Mouse (Mus musculus): ENCODE data around the gene Dnah2. TPM values are rescaled to one million over a fixed set of nuclear protein-coding genes. Genes with fewer than 3 reads are reported as not detected.

Gene Dnah2
- polyA plus RNA-seq, 1 experiment from 2014 or later, result 2.4 TPM

DNA sequence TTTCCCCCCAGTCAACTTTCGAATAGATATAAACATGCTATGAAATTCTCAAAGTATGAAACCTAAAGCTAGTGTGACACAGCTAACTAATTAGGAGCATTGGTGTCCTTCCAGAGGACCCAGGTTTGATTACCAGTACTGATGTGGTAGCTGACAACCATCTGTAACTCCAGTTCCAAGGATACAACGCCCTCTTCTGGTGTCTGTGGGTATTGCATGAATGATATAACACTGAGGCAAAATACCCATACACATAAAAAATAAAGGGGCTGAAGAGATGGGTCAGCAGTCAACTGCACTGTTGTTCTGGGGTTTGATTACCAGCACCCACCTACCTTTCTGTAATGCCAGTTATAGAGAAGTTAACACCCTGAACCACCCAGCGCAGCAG, 176.1 kb downstream of the Dnah2 start:
- Histone ChIP-seq H3K9ac (no peak overlapping the region), H3K9me3 (no peaks in the 10 kb centered on the region), H3K36me3 (peaks cover 21% of the 10 kb centered on the region), H3K27me3 (no peaks in the 10 kb centered on the region), H3K4me3 (no peak overlapping the region), H3K27ac (peak overlapping the region; percentile 78), H3K4me1 (peaks cover 23% of the 10 kb centered on the region), H3K4me2 (replicated peaks) (no peak overlapping the region)
- ATAC-seq (ENCODE audit: insufficient number of reproducible peaks, insufficient read depth, low FRiP score, low TSS enrichment), result no peak
- 61% methylated on average over 3 of the region's 3 CpGs for WGBS

DNA sequence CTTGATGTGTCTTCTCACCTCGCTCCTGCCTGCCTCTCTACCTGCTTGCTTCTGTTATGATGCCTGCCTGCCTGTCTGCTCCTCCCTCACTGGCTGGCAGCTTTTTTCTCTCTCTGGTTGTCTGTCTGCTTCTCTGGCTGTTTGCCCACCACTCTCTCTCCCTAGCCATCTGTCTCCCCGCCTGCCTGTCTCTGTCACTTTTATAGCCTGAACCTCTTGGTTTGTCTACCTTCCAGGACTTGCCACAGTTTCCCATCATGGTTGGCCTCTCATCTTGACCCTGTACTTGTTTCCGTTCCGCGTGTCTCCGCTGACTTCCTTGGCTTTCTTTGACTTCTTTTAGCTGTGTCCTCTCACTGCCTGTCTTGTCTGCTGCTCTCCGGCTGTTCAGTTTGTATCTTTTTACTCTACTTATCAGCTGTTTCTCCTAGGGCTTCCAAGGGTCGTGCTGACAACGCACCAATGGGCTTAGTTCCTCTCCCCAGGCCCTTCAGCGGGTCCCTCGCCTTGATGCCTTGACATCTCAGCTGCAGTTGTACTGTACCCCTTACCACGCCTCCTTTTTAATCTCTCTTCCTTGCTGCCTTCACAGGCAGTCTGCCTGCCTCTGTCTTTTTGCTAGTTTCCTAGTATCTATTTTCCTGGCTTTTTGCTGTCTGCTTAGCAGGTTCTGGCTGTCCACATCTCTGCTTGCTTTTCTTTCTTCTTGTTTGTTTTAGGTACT, 176.7 kb downstream of the Dnah2 start:
- H3K4me1 ChIP-seq, result peaks cover 23% of the 10 kb centered on the region
- ATAC-seq (ENCODE audit: insufficient number of reproducible peaks, insufficient read depth, low FRiP score, low TSS enrichment), result no peak
- 0 out of 2 replicates have a peak overlapping the region, but pooled peaks have one; percentile 0 for H3K4me3 ChIP-seq
- H3K9ac ChIP-seq, result 0 out of 2 replicates have a peak overlapping the region, but pooled peaks have one; percentile 15
- H3K27me3 ChIP-seq, result no peaks in the 10 kb centered on the region
- no peaks in the 10 kb centered on the region for H3K9me3 ChIP-seq
- peaks cover 17% of the 10 kb centered on the region for H3K36me3 ChIP-seq
- H3K27ac ChIP-seq, result peak overlapping the region; percentile 78
- WGBS, result 62% methylated on average over 12 of the region's 12 CpGs
- peak overlapping the region; percentile 39 for H3K4me2 ChIP-seq (replicated peaks)

DNA sequence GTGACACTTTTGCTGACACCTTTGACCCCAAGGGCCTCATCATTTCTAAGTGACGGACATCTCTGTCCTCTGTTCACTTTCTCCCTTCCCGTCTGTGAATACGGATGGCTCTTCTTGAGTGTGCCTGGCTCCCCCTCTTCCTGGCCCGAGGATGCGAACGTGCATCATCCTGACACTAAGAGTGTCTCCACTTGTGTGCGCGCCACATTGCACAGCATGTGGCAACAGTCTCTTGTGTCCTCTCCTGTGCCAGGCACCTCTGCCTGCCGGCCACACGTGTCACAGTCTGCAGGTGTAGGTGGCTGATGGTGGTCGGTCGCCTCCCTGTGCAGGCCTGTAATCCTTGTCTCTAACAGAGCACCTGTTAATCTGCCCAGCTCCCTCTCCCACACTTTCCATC, 177.3 kb downstream of the Dnah2 start:
- no peaks in the 10 kb centered on the region for H3K27me3 ChIP-seq
- H3K27ac ChIP-seq, result peak overlapping the region; percentile 78
- 0 out of 2 replicates have a peak overlapping the region, but pooled peaks have one; percentile 15 for H3K9ac ChIP-seq
- peaks cover 17% of the 10 kb centered on the region for H3K36me3 ChIP-seq
- H3K9me3 ChIP-seq, result no peaks in the 10 kb centered on the region
- 0 out of 2 replicates have a peak overlapping the region, but pooled peaks have one; percentile 0 for H3K4me3 ChIP-seq
- H3K4me1 ChIP-seq, result peaks cover 23% of the 10 kb centered on the region
- 48% methylated on average over 12 of the region's 12 CpGs for WGBS
- ATAC-seq (ENCODE audit: insufficient number of reproducible peaks, insufficient read depth, low FRiP score, low TSS enrichment), result no peak
- peak overlapping the region; percentile 39 for H3K4me2 ChIP-seq (replicated peaks)

DNA sequence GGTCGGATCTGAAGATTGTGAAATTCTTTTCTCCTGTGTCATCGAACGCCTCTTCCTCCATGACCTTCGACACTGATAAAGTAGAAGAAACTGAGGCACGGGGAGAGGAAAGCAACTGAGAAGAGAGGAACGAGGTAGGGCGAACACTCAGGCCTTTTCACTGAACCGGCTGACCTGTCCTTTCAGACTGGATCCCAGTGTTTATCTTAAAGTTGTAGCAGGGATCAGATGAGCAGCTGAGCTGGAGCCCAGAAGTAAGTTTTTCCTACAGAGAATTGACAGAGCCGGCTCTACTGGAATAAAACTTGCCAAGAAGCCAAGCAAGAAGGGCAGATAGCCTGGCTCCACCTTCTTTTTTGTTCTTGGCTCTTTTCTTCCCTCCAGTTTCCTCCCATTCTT, 178.1 kb downstream of the Dnah2 start:
- peak overlapping the region; percentile 78 for H3K27ac ChIP-seq
- peaks cover 27% of the 10 kb centered on the region for H3K4me1 ChIP-seq
- 18% methylated on average over 9 of the region's 9 CpGs for WGBS

More for the DNA sequence above, 178.1 kb downstream of the Dnah2 start:
- no peaks in the 10 kb centered on the region for H3K9me3 ChIP-seq
- no peak overlapping the region for H3K4me3 ChIP-seq
- peaks cover 16% of the 10 kb centered on the region for H3K36me3 ChIP-seq
- ATAC-seq (ENCODE audit: insufficient number of reproducible peaks, insufficient read depth, low FRiP score, low TSS enrichment), result no peak
- H3K4me2 ChIP-seq (replicated peaks), result peak overlapping the region; percentile 39
- no peaks in the 10 kb centered on the region for H3K27me3 ChIP-seq
- H3K9ac ChIP-seq, result no peak overlapping the region

Small RNA genes lying within 50 kb of the gene (microRNA-seq; reads per million reads assigned to microRNA genes)
- not detected for gene Gm27493

Other genes with a start within 250 kb of the Dnah2 start
- gene Cntrob, start 225.3 kb downstream of the Dnah2 start, polyA plus RNA-seq (2016; fragmentation: Nextera tagmentation; extraction: Ambion mirVana), result 31.2 and 34.1 TPM in 2 replicates
- gene Trappc1, start 225.1 kb downstream of the Dnah2 start, polyA plus RNA-seq (2016; fragmentation: Nextera tagmentation; extraction: Ambion mirVana), result 164 and 173 TPM in 2 replicates
- gene Kcnab3, start 222.9 kb downstream of the Dnah2 start, polyA plus RNA-seq (2016; fragmentation: Nextera tagmentation; extraction: Ambion mirVana), result 2.2 and 2.4 TPM in 2 replicates
- 24.1 and 25.0 TPM in 2 replicates for gene Rnf227, start 208.6 kb downstream of the Dnah2 start, polyA plus RNA-seq (2016; fragmentation: Nextera tagmentation; extraction: Ambion mirVana)
- 130 and 135 TPM in 2 replicates for gene Chd3, start 179.7 kb downstream of the Dnah2 start, polyA plus RNA-seq (2016; fragmentation: Nextera tagmentation; extraction: Ambion mirVana)
- gene Naa38, start 153.6 kb downstream of the Dnah2 start, polyA plus RNA-seq (2016; fragmentation: Nextera tagmentation; extraction: Ambion mirVana), result 126 and 129 TPM in 2 replicates
- gene Cyb5d1, start 153.5 kb downstream of the Dnah2 start, polyA plus RNA-seq (2016; fragmentation: Nextera tagmentation; extraction: Ambion mirVana), result 44.6 and 50.0 TPM in 2 replicates
- 18.1 and 21.3 TPM in 2 replicates for gene Tmem88, start 150.9 kb downstream of the Dnah2 start, polyA plus RNA-seq (2016; fragmentation: Nextera tagmentation; extraction: Ambion mirVana)
- 42.3 and 43.4 TPM in 2 replicates for gene Kdm6b, start 135.4 kb downstream of the Dnah2 start, polyA plus RNA-seq (2016; fragmentation: Nextera tagmentation; extraction: Ambion mirVana)
- gene Efnb3, start 11.1 kb upstream of the Dnah2 start, polyA plus RNA-seq (2016; fragmentation: Nextera tagmentation; extraction: Ambion mirVana), result 57.0 and 61.9 TPM in 2 replicates
- 29.4 and 36.2 TPM in 2 replicates for gene Wrap53, start 31.1 kb upstream of the Dnah2 start, polyA plus RNA-seq (2016; fragmentation: Nextera tagmentation; extraction: Ambion mirVana)
- gene Trp53, start 31.2 kb upstream of the Dnah2 start, polyA plus RNA-seq (2016; fragmentation: Nextera tagmentation; extraction: Ambion mirVana), result 159 and 161 TPM in 2 replicates
- gene Atp1b2, start 56.8 kb upstream of the Dnah2 start, polyA plus RNA-seq (2016; fragmentation: Nextera tagmentation; extraction: Ambion mirVana), result 4.2 and 5.3 TPM in 2 replicates
- not detected in 2 replicates for gene Shbg, start 68.8 kb upstream of the Dnah2 start, polyA plus RNA-seq (2016; fragmentation: Nextera tagmentation; extraction: Ambion mirVana)
- gene Sat2, start 72.9 kb upstream of the Dnah2 start, polyA plus RNA-seq (2016; fragmentation: Nextera tagmentation; extraction: Ambion mirVana), result 25.4 and 25.8 TPM in 2 replicates
- 52.2 and 58.4 TPM in 2 replicates for gene Fxr2, start 83.9 kb upstream of the Dnah2 start, polyA plus RNA-seq (2016; fragmentation: Nextera tagmentation; extraction: Ambion mirVana)
- 0.36 TPM in 1 of 2 replicates, not detected in the other for gene Sox15, start 106.2 kb upstream of the Dnah2 start, polyA plus RNA-seq (2016; fragmentation: Nextera tagmentation; extraction: Ambion mirVana)
- 63.3 and 67.9 TPM in 2 replicates for gene Mpdu1, start 113.5 kb upstream of the Dnah2 start, polyA plus RNA-seq (2016; fragmentation: Nextera tagmentation; extraction: Ambion mirVana)
- 8.0 and 8.5 TPM in 2 replicates for gene Cd68, start 117.0 kb upstream of the Dnah2 start, polyA plus RNA-seq (2016; fragmentation: Nextera tagmentation; extraction: Ambion mirVana)
- gene Eif4a1, start 123.3 kb upstream of the Dnah2 start, polyA plus RNA-seq (2016; fragmentation: Nextera tagmentation; extraction: Ambion mirVana), result 561 and 632 TPM in 2 replicates
- gene Senp3, start 133.0 kb upstream of the Dnah2 start, polyA plus RNA-seq (2016; fragmentation: Nextera tagmentation; extraction: Ambion mirVana), result 134 and 147 TPM in 2 replicates
- gene Tnfsf13, start 136.7 kb upstream of the Dnah2 start, polyA plus RNA-seq (2016; fragmentation: Nextera tagmentation; extraction: Ambion mirVana), result 0.50 TPM in 2 replicates
- 3.1 and 3.9 TPM in 2 replicates for gene Tnfsf12, start 146.7 kb upstream of the Dnah2 start, polyA plus RNA-seq (2016; fragmentation: Nextera tagmentation; extraction: Ambion mirVana)
- gene Tnfsfm13, start 147.0 kb upstream of the Dnah2 start, polyA plus RNA-seq (2016; fragmentation: Nextera tagmentation; extraction: Ambion mirVana), result 2.5 and 3.5 TPM in 2 replicates
- gene Polr2a, start 209.5 kb upstream of the Dnah2 start, polyA plus RNA-seq (2016; fragmentation: Nextera tagmentation; extraction: Ambion mirVana), result 27.9 and 32.7 TPM in 2 replicates
- gene Slc35g3, start 212.9 kb upstream of the Dnah2 start, polyA plus RNA-seq (2016; fragmentation: Nextera tagmentation; extraction: Ambion mirVana), result not detected in 2 replicates
- gene Zbtb4, start 216.8 kb upstream of the Dnah2 start, polyA plus RNA-seq (2016; fragmentation: Nextera tagmentation; extraction: Ambion mirVana), result 2.1 and 2.4 TPM in 2 replicates
- 11.1 and 11.9 TPM in 2 replicates for gene Chrnb1, start 246.8 kb upstream of the Dnah2 start, polyA plus RNA-seq (2016; fragmentation: Nextera tagmentation; extraction: Ambion mirVana)